Mouse (Mus musculus) stomach, embryonic 14.5 days (tissue): ENCODE data around the gene Emc9. TPM values are rescaled to one million over a fixed set of nuclear protein-coding genes. Genes with fewer than 3 reads are reported as not detected.

ENCODE experiments used
- ATAC-seq: fragments of 200-750 bp; cut with Nextera tagmentation; 2 replicates; pipeline ENCODE4 v1.8.0; 2017; ENCODE audit warnings: low read depth, moderate TSS enrichment; ENCODE audit not compliant: insufficient number of reproducible peaks, insufficient read depth, low FRiP score
- H3K27ac ChIP-seq: fragments of 300-500 bp; sonication (generic); 2 replicates; pipeline ENCODE4 v1.5.1; 2014; ENCODE audit warnings: mild to moderate bottlenecking, low read length, moderate library complexity, mixed read lengths
- H3K27me3 ChIP-seq: fragments of 300-500 bp; sonication (generic); 2 replicates; pipeline ENCODE4 v1.6.1; 2014; ENCODE audit warnings: low read length, control low read depth, mixed read lengths; ENCODE audit not compliant: control insufficient read depth, insufficient read depth
- H3K36me3 ChIP-seq: fragments of 300-500 bp; sonication (generic); 2 replicates; pipeline ENCODE4 v1.6.1; 2014; ENCODE audit warnings: mild to moderate bottlenecking, control low read depth, low read length, moderate library complexity, mixed read lengths; ENCODE audit not compliant: control insufficient read depth, insufficient read depth
- H3K4me1 ChIP-seq: fragments of 300-500 bp; sonication (generic); 2 replicates; pipeline ENCODE4 v1.6.1; 2014; ENCODE audit warnings: low read length, control low read depth, mixed read lengths; ENCODE audit not compliant: control insufficient read depth, insufficient read depth
- H3K4me2 ChIP-seq: fragments of 300-500 bp; sonication (generic); replicated peaks from 2 replicates; pipeline ENCODE4 v1.6.1; 2014; ENCODE audit warnings: low read depth, low read length, control low read depth
- H3K4me3 ChIP-seq: fragments of 300-500 bp; sonication (generic); 2 replicates; pipeline ENCODE4 v1.5.1; 2014; ENCODE audit warnings: low read depth, low read length, control low read depth
- H3K9ac ChIP-seq: fragments of 300-500 bp; sonication (generic); replicated peaks from 2 replicates; pipeline ENCODE4 v1.6.1; 2014; ENCODE audit warnings: low read depth, mild to moderate bottlenecking, control low read depth, low read length, moderate library complexity, mixed read lengths
- H3K9me3 ChIP-seq: fragments of 300-500 bp; sonication (generic); 2 replicates; pipeline ENCODE4 v1.6.1; 2016; ENCODE audit warnings: low read depth, low read length, control low read depth; ENCODE audit not compliant: control insufficient read depth
- WGBS: fragments of 180-500 bp; shearing (Covaris S2); extraction: QIAGEN DNeasy Blood & Tissue Kit; methylation state at CpG from one replicate; pipeline ENCODE4 v1.1.7; 2014; 5-methylcytosine and 5-hydroxymethylcytosine counted together
- polyA plus RNA-seq: library from polyadenylated mRNA; unstranded; fragments of >200 nt; fragmentation: Nextera tagmentation; extraction: Ambion mirVana; gene quantifications from 2 replicates; pipeline ENCODE4 v1.2.1, GENCODE M21; 2014

The Emc9 gene
- polyA plus RNA-seq, 1 experiment from 2014 or later: 7.1 TPM

GRCm38 (mm10) chr14:55563249-55563648, 21.9 kb downstream of the Emc9 start:
- Histone ChIP-seq H3K4me1 (peaks cover 18% of the 10 kb centered on the region), H3K27ac (no peak overlapping the region), H3K36me3 (peaks cover 42% of the 10 kb centered on the region), H3K4me3 (no peak overlapping the region), H3K9me3 (no peaks in the 10 kb centered on the region), H3K27me3 (no peaks in the 10 kb centered on the region), H3K9ac (no peak overlapping the region), H3K4me2 (no peak overlapping the region)
- WGBS: 89% methylated on average over 11 of the region's 11 CpGs
- no peak for ATAC-seq

- Histone ChIP-seq H3K36me3 (peaks cover 30% of the 10 kb centered on the region), H3K27ac (no peak overlapping the region), H3K9me3 (no peaks in the 10 kb centered on the region), H3K9ac (no peak overlapping the region), H3K4me2 (0 out of 2 replicates have a peak overlapping the region, but pooled peaks have one; percentile 78), H3K4me3 (no peak overlapping the region), H3K4me1 (peaks cover 18% of the 10 kb centered on the region), H3K27me3 (no peaks in the 10 kb centered on the region)
- 76% methylated on average over 10 of the region's 10 CpGs for WGBS
- no peak for ATAC-seq
Measured at GRCm38 (mm10) chr14:55561860-55562259, 23.2 kb downstream of the Emc9 start.

- ATAC-seq: peak; percentile 94
- H3K27ac ChIP-seq: peak within 1 kb of the TSS; percentile 99
- H3K4me2 ChIP-seq: peak within 1 kb of the TSS; percentile 78
- peaks cover 16% of the 10 kb centered on the region for H3K36me3 ChIP-seq
- H3K4me1 ChIP-seq: peaks cover 20% of the 10 kb centered on the region
- WGBS: under 1% methylated on average over 50 of the region's 51 CpGs
- H3K4me3 ChIP-seq: peak within 1 kb of the TSS; percentile 70
- peak within 1 kb of the TSS; percentile 49 for H3K9ac ChIP-seq
- no peaks in the 10 kb centered on the region for H3K9me3 ChIP-seq
- no peaks in the 10 kb centered on the region for H3K27me3 ChIP-seq
Measured at GRCm38 (mm10) chr14:55560202-55561073, 24.7 kb downstream of the Emc9 start, which contains the start of gene A730061H03Rik. A730061H03Rik (minus strand) TSS chr14:55560406.

- H3K36me3 ChIP-seq: peaks cover 10% of the 10 kb centered on the region
- H3K9me3 ChIP-seq: no peaks in the 10 kb centered on the region
- H3K4me3 ChIP-seq: peak within 1 kb of the TSS; percentile 70
- peak within 1 kb of the TSS; percentile 78 for H3K4me2 ChIP-seq
- peak within 1 kb of the TSS; percentile 99 for H3K27ac ChIP-seq
- H3K9ac ChIP-seq: peak within 1 kb of the TSS; percentile 49
- ATAC-seq: peak; percentile 80
- peaks cover 20% of the 10 kb centered on the region for H3K4me1 ChIP-seq
- no peaks in the 10 kb centered on the region for H3K27me3 ChIP-seq
- WGBS: under 1% methylated on average over 27 of the region's 27 CpGs
Measured at GRCm38 (mm10) chr14:55559799-55560201, 25.3 kb downstream of the Emc9 start, which contains the start of gene Dcaf11. Dcaf11 (plus strand) TSS chr14:55560006.

GRCm38 (mm10) chr14:55558740-55559448, 26.2 kb downstream of the Emc9 start:
- peak overlapping the region; percentile 49; the same call in 1 of the 2 replicates for H3K9ac ChIP-seq
- peak overlapping the region; percentile 99 for H3K27ac ChIP-seq
- H3K36me3 ChIP-seq: peaks cover 4% of the 10 kb centered on the region
- peak overlapping the region; percentile 70 for H3K4me3 ChIP-seq
- H3K27me3 ChIP-seq: no peaks in the 10 kb centered on the region
- ATAC-seq: no peak
- H3K4me1 ChIP-seq: peaks cover 20% of the 10 kb centered on the region
- H3K4me2 ChIP-seq: peak overlapping the region; percentile 78
- no peaks in the 10 kb centered on the region for H3K9me3 ChIP-seq
- WGBS: 59% methylated on average over 6 of the region's 6 CpGs

- Histone ChIP-seq H3K4me3 (no peak overlapping the region), H3K27me3 (no peaks in the 10 kb centered on the region), H3K9me3 (no peaks in the 10 kb centered on the region), H3K36me3 (no peaks in the 10 kb centered on the region), H3K4me1 (peaks cover 20% of the 10 kb centered on the region), H3K4me2 (no peak overlapping the region), H3K9ac (no peak overlapping the region), H3K27ac (peak overlapping the region; percentile 52; the same call in 1 of the 2 replicates)
- no peak for ATAC-seq
- 86% methylated on average over 3 of the region's 3 CpGs for WGBS
Measured at GRCm38 (mm10) chr14:55557587-55557986, 27.5 kb downstream of the Emc9 start.

GRCm38 (mm10) chr14:55557003-55557402, 28.1 kb downstream of the Emc9 start:
- Histone ChIP-seq H3K4me3 (no peak overlapping the region), H3K9me3 (no peaks in the 10 kb centered on the region), H3K4me2 (no peak overlapping the region), H3K27ac (peak overlapping the region; percentile 52; the same call in 1 of the 2 replicates), H3K36me3 (no peaks in the 10 kb centered on the region), H3K9ac (no peak overlapping the region), H3K27me3 (no peaks in the 10 kb centered on the region), H3K4me1 (peaks cover 18% of the 10 kb centered on the region)
- 19% methylated on average over 5 of the region's 5 CpGs for WGBS
- no peak for ATAC-seq

GRCm38 (mm10) chr14:55555788-55556187, 29.3 kb downstream of the Emc9 start:
- H3K9ac ChIP-seq: no peak overlapping the region
- H3K36me3 ChIP-seq: no peaks in the 10 kb centered on the region
- no peak for ATAC-seq
- H3K4me2 ChIP-seq: no peak overlapping the region
- H3K27ac ChIP-seq: no peak overlapping the region
- 81% methylated on average over 3 of the region's 3 CpGs for WGBS
- no peaks in the 10 kb centered on the region for H3K9me3 ChIP-seq
- no peak overlapping the region for H3K4me3 ChIP-seq
- H3K4me1 ChIP-seq: peaks cover 8% of the 10 kb centered on the region; the same call in 1 of the 2 replicates
- no peaks in the 10 kb centered on the region for H3K27me3 ChIP-seq
